Mouse (Mus musculus) heart, postnatal 0 days (tissue): ENCODE data around the gene Ptgis. TPM values are rescaled to one million over a fixed set of nuclear protein-coding genes. Genes with fewer than 3 reads are reported as not detected.

Experiments used
- ATAC-seq: fragments of 200-750 bp; cut with Nextera tagmentation; 2 replicates; pipeline ENCODE4 v1.8.0; 2017; ENCODE audit warnings: low read depth, moderate number of reproducible peaks, moderate library complexity; ENCODE audit not compliant: insufficient read depth
- DNase-seq: peaks from one replicate; pipeline ENCODE4 v3.0.0-alpha.2; 2016; ENCODE audit warnings: low spot score
- H3K27ac ChIP-seq: fragments of 300-500 bp; sonication (generic); 2 replicates; pipeline ENCODE4 v1.5.1; 2014; ENCODE audit warnings: low read depth, mild to moderate bottlenecking
- H3K27me3 ChIP-seq: fragments of 300-500 bp; sonication (generic); 2 replicates; pipeline ENCODE4 v1.6.1; 2014; ENCODE audit warnings: low read length, mixed read lengths; ENCODE audit not compliant: control insufficient read depth, insufficient read depth
- H3K36me3 ChIP-seq: fragments of 300-500 bp; sonication (generic); replicated peaks from 2 replicates; pipeline ENCODE4 v1.6.1; 2014; ENCODE audit warnings: low read length, mixed read lengths; ENCODE audit not compliant: control insufficient read depth, insufficient read depth
- H3K4me1 ChIP-seq: fragments of 300-500 bp; sonication (generic); 2 replicates; pipeline ENCODE4 v1.6.1; 2014; ENCODE audit warnings: antibody characterized with exemption; ENCODE audit not compliant: control insufficient read depth, insufficient read depth
- H3K4me2 ChIP-seq: fragments of 300-500 bp; sonication (generic); 2 replicates; pipeline ENCODE4 v1.6.1; 2014; ENCODE audit warnings: low read depth, mild to moderate bottlenecking, low read length, moderate library complexity
- H3K4me3 ChIP-seq: fragments of 300-500 bp; sonication (generic); 2 replicates; pipeline ENCODE4 v1.5.1; 2014; ENCODE audit warnings: low read depth, low read length
- H3K9ac ChIP-seq: fragments of 300-500 bp; sonication (generic); replicated peaks from 2 replicates; pipeline ENCODE4 v1.6.1; 2014; ENCODE audit warnings: low read depth, low read length, mixed read lengths
- H3K9me3 ChIP-seq: fragments of 300-500 bp; sonication (generic); replicated peaks from 2 replicates; pipeline ENCODE4 v1.6.1; 2016; ENCODE audit warnings: low read length; ENCODE audit not compliant: control insufficient read depth
- CTCF ChIP-seq: IDR thresholded peaks from 2 replicates; pipeline ENCODE4 v1.5.1; 2016; ENCODE audit warnings: antibody characterized with exemption, control low read depth, low read depth
- EP300 ChIP-seq: IDR thresholded peaks from 2 replicates; pipeline ENCODE4 v1.6.1; 2016; ENCODE audit warnings: antibody characterized with exemption, low read depth
- WGBS: fragments of 180-500 bp; shearing (Covaris S2); extraction: QIAGEN DNeasy Blood & Tissue Kit; methylation state at CpG from one replicate; pipeline ENCODE4 v1.1.7; 2014; 5-methylcytosine and 5-hydroxymethylcytosine counted together
- polyA plus RNA-seq: library from polyadenylated mRNA; unstranded; fragments of >200 nt; fragmentation: Nextera tagmentation; extraction: Ambion mirVana; gene quantifications from 2 replicates; pipeline ENCODE4 v1.2.1, GENCODE M21; 2015
- total RNA-seq: library from RNA; depleted of rRNA; stranded (reverse); fragments of >200 nt; gene quantifications from 2 replicates; pipeline ENCODE4 v1.2.3, GENCODE M21; 2014; ENCODE audit warnings: low replicate concordance

Gene Ptgis
- total and polyA plus RNA-seq, 2 experiments from 2014 or later, result 22.6 to 60.0 TPM

- H3K4me3 ChIP-seq, result no peak overlapping the region
- ATAC-seq (no peak), DNase-seq (no peak)
- 79% methylated on average over 6 of the region's 6 CpGs for WGBS
- no peak for TF ChIP-seq EP300
- no peak for TF ChIP-seq CTCF
- H3K9ac ChIP-seq, result no peak overlapping the region
- H3K27me3 ChIP-seq, result 0 out of 2 replicates have a peak, but pooled peaks cover 9% of the 10 kb centered on the region
- no peak overlapping the region for H3K4me2 ChIP-seq
- peaks cover 5% of the 10 kb centered on the region; the same call in 1 of the 2 replicates for H3K4me1 ChIP-seq
- no peaks in the 10 kb centered on the region for H3K36me3 ChIP-seq
- H3K9me3 ChIP-seq, result no peaks in the 10 kb centered on the region
- H3K27ac ChIP-seq, result no peak overlapping the region
Measured at GRCm38 (mm10) chr2:167149035-167149434, 91.4 kb downstream of the Ptgis start.

GRCm38 (mm10) chr2:167147708-167148107, 92.7 kb downstream of the Ptgis start:
- no peak overlapping the region for H3K4me3 ChIP-seq
- no peak for TF ChIP-seq CTCF
- no peak for TF ChIP-seq EP300
- peak; percentile 55 for ATAC-seq

DNA sequence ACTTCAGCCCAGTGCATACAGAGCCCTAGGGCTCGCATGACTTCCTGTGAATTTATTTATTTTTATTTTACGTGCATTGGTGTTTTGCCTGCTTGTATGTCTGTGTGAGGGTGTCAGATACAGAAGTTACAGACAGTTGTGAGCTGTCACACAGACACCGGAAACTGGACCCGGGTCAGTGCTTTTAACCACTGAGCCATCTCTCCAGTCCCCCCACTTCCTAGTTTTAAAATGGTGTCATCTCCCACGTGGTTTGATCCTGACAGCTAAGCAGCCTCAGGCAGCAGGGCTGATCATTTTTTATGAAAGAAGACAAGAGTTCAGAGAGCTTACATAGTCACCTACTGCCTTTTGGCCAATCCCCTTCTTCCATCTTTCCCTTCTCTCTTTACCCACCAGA, 94.5 kb downstream of the Ptgis start:
- 0 out of 2 replicates have a peak, but pooled peaks cover 9% of the 10 kb centered on the region for H3K27me3 ChIP-seq
- H3K27ac ChIP-seq, result no peak overlapping the region
- H3K4me1 ChIP-seq, result peaks cover 5% of the 10 kb centered on the region; the same call in 1 of the 2 replicates
- H3K4me2 ChIP-seq, result no peak overlapping the region
- H3K9me3 ChIP-seq, result no peaks in the 10 kb centered on the region
- no peak overlapping the region for H3K9ac ChIP-seq
- no peaks in the 10 kb centered on the region for H3K36me3 ChIP-seq
- WGBS, result 55% methylated on average over 5 of the region's 5 CpGs
- ATAC-seq, result no peak
- no peak overlapping the region for H3K4me3 ChIP-seq
- TF ChIP-seq EP300 (no peak), CTCF (no peak)
- DNase-seq, result no peak

More at GRCm38 (mm10) chr2:167147708-167148107, 92.7 kb downstream of the Ptgis start:
- H3K4me1 ChIP-seq, result peaks cover 5% of the 10 kb centered on the region; the same call in 1 of the 2 replicates
- DNase-seq, result no peak
- no peaks in the 10 kb centered on the region for H3K9me3 ChIP-seq
- 0 out of 2 replicates have a peak, but pooled peaks cover 9% of the 10 kb centered on the region for H3K27me3 ChIP-seq
- no peak overlapping the region for H3K4me2 ChIP-seq
- WGBS, result 30% methylated on average over 8 of the region's 8 CpGs
- H3K9ac ChIP-seq, result no peak overlapping the region
- no peaks in the 10 kb centered on the region for H3K36me3 ChIP-seq
- H3K27ac ChIP-seq, result no peak overlapping the region

DNA sequence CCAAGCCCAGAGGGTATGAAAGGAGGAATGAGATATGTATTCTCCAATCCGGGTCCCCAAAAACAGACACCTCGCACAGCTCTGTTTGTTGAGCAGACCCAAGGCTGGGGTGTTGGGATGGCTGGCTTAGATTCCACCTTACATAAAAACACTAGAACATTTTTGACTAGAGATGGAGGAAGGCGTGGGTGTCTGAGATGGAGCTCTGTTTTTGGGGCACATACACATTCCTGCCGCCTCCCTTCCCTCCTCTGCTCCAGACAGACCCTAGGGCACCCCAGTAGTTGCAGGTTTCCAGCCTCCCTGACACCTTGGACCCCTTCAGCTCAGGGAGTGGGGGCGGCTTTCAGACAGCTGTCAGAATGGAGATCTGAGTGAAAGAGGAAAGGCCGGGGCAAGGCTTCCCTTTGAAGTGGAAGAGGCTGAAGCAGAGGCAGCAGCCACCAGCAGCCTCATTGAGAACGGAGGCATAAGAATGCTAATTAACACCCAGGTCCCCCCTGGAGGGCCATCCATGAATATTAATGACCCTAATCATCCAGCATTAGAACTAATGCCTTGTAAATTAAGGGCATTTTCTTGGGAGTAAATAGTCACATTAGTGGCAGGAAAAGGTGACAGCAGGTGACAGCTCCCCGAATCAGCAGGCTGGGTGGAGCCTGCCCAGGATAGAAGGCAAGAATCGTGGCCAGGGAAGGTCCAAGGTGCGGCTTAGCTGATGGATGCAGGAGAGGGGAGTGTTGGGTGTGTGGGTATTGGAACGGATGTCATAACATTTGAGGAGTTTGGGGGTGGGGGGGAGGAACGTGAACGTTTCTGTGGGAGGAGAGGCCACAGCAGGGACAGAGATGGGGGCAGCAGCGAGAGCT, 95.7 kb downstream of the Ptgis start:
- TF ChIP-seq CTCF (no peak), EP300 (no peak)
- Histone ChIP-seq H3K4me1 (peaks cover 5% of the 10 kb centered on the region; the same call in 1 of the 2 replicates), H3K4me3 (no peak overlapping the region), H3K36me3 (no peaks in the 10 kb centered on the region), H3K9me3 (no peaks in the 10 kb centered on the region), H3K9ac (no peak overlapping the region), H3K27me3 (0 out of 2 replicates have a peak, but pooled peaks cover 9% of the 10 kb centered on the region), H3K27ac (no peak overlapping the region), H3K4me2 (no peak overlapping the region)
- DNase-seq (no peak), ATAC-seq (no peak)
- WGBS, result 11% methylated on average over 14 of the region's 14 CpGs

- H3K9ac ChIP-seq, result no peak overlapping the region
- peaks cover 5% of the 10 kb centered on the region; the same call in 1 of the 2 replicates for H3K4me1 ChIP-seq
- H3K36me3 ChIP-seq, result no peaks in the 10 kb centered on the region
- no peaks in the 10 kb centered on the region for H3K9me3 ChIP-seq
- 0 out of 2 replicates have a peak, but pooled peaks cover 9% of the 10 kb centered on the region for H3K27me3 ChIP-seq
- 48% methylated on average over 2 of the region's 2 CpGs for WGBS
- DNase-seq (no peak), ATAC-seq (no peak)
- no peak overlapping the region for H3K4me2 ChIP-seq
- no peak overlapping the region for H3K4me3 ChIP-seq
- TF ChIP-seq CTCF (no peak), EP300 (no peak)
- no peak overlapping the region for H3K27ac ChIP-seq
Measured at GRCm38 (mm10) chr2:167143914-167144313, 96.5 kb downstream of the Ptgis start.
